Mouse (Mus musculus) ES-Bruce4 (cell line): Measurements from ENCODE around the gene Kcnj6.

Experiments used
- CTCF ChIP-seq: IDR thresholded peaks from one replicate; pipeline ENCODE4 v1.8.1; 2011; ENCODE audit warnings: low read depth, low read length
- EP300 ChIP-seq: IDR thresholded peaks from 2 replicates; pipeline ENCODE4 v1.6.1; 2011; ENCODE audit warnings: low read depth, low read length; ENCODE audit not compliant: insufficient read depth

- TF ChIP-seq EP300 (no peak), CTCF (no peak)
Observed at GRCm38 (mm10) chr16:94735472-94735871, 262.0 kb downstream of the Kcnj6 start.
